Mouse (Mus musculus): Measurements from ENCODE around the gene Hif3a. TPM values are rescaled to one million over a fixed set of nuclear protein-coding genes. Genes with fewer than 3 reads are reported as not detected.
A peak's percentile ranks its signal among the peaks of the same experiment; 100 is the strongest.

Hif3a gene
- total and polyA plus RNA-seq, 3 experiments, result 0.05 to 0.49 (median 0.08) TPM

- no peaks in the 10 kb centered on the region for H3K27me3 ChIP-seq (replicated peaks)
- peak; percentile 54 for DNase-seq (ENCODE audit: extremely low read depth)
- H3K27ac ChIP-seq (ENCODE audit: insufficient read depth, low read depth), result no peak overlapping the region
- peak overlapping the region; percentile 64 for H3K4me2 ChIP-seq (ENCODE audit: insufficient read depth, low read depth, poor library complexity, severe bottlenecking)
- H3K79me2 ChIP-seq (replicated peaks; ENCODE audit: control insufficient read depth, extremely low read depth, insufficient read depth, poor library complexity, severe bottlenecking), result no peaks in the 10 kb centered on the region
- no peaks in the 10 kb centered on the region for H3K36me3 ChIP-seq (replicated peaks in 1 of 2; ENCODE audit: control insufficient read depth in 1 of 2, insufficient read depth in 1 of 2, low read length in 1 of 2)
- H3K9ac ChIP-seq (ENCODE audit: insufficient read depth, low read depth), result no peak overlapping the region; the same call in 1 of the 2 replicates
- H3K4me1 ChIP-seq (ENCODE audit: control insufficient read depth in 1 of 2, insufficient read depth in 2 of 2), result peaks cover 3 to 16% of the 10 kb centered on the region in 2 experiments; a peak in 3 of 4 replicates
- no peak for TF ChIP-seq ZKSCAN1 (IDR thresholded peaks at IDR 0.05; ENCODE audit: borderline replicate concordance, low read depth, low read length)
- TF ChIP-seq RAD21 (IDR thresholded peaks at IDR 0.05; ENCODE audit: low read depth, low read length), result peak; percentile 32
- TF ChIP-seq BHLHE40 (IDR thresholded peaks at IDR 0.05; ENCODE audit: low read depth, low read length), result no peak
- TF ChIP-seq MAX (IDR thresholded peaks at IDR 0.05; ENCODE audit: low read length), result no peak
- TF ChIP-seq TCF12 (IDR thresholded peaks at IDR 0.05; ENCODE audit: low read depth, low read length), result peak; percentile 40; the same call in 1 of the 2 replicates
- TF ChIP-seq SMC3 (IDR thresholded peaks at IDR 0.05; ENCODE audit: low read depth, low read length), result peak; percentile 56
- TF ChIP-seq MAZ (IDR thresholded peaks at IDR 0.05; ENCODE audit: low read depth, low read length), result 0 out of 2 replicates have a peak, but pooled peaks have one; percentile 25
- TF ChIP-seq IRF4 (IDR thresholded peaks at IDR 0.05; ENCODE audit: low read depth, low read length), result peak; percentile 43; the same call in 1 of the 2 replicates
- no peak for TF ChIP-seq POLR2A (IDR thresholded peaks at IDR 0.05; ENCODE audit: low read depth, low read length)
- TF ChIP-seq CTCF (conservative IDR thresholded peaks at IDR 0.05 in 1 of 2, IDR thresholded peaks at IDR 0.05 in 1 of 2; ENCODE audit: low read depth in 2 of 2, low read length in 2 of 2), result peak; percentile 45 to 80
- H3K4me3 ChIP-seq (replicated peaks in 1 of 3; ENCODE audit: low read depth in 2 of 3, low read length in 2 of 3, poor library complexity in 1 of 3), result no peak overlapping the region
- peaks cover 7% of the 10 kb centered on the region for H3K9me3 ChIP-seq (replicated peaks; ENCODE audit: low read length)
- dilution Hi-C loops (cut with MboI; ENCODE audit: extremely low pct_ligation_motif_present, extremely low pct_unique_long_range_greater_than_20kb, low sequenced_read_pairs), result no loop called here
- in situ Hi-C loops (cut with MboI; ENCODE audit: low pct_ligation_motif_present, low pct_unique_long_range_greater_than_20kb, low sequenced_read_pairs), result no loop called here
Measured at GRCm38 (mm10) chr7:17050933-17051594, 11.2 kb downstream of the Hif3a start.

GRCm38 (mm10) chr7:17050491-17050890 lies 11.7 kb downstream of the Hif3a start:
- dilution Hi-C loops (cut with MboI; ENCODE audit: extremely low pct_ligation_motif_present, extremely low pct_unique_long_range_greater_than_20kb, low sequenced_read_pairs), result no loop called here
- Histone ChIP-seq H3K27me3 (replicated peaks) (no peaks in the 10 kb centered on the region), H3K27ac (ENCODE audit: insufficient read depth, low read depth) (no peak overlapping the region), H3K9ac (ENCODE audit: insufficient read depth, low read depth) (no peak overlapping the region), H3K4me1 (ENCODE audit: control insufficient read depth in 1 of 2, insufficient read depth in 2 of 2) (peaks cover 3 to 16% of the 10 kb centered on the region in 2 experiments; a peak in 3 of 4 replicates), H3K79me2 (replicated peaks; ENCODE audit: control insufficient read depth, extremely low read depth, insufficient read depth, poor library complexity, severe bottlenecking) (no peaks in the 10 kb centered on the region), H3K36me3 (replicated peaks in 1 of 2; ENCODE audit: control insufficient read depth in 1 of 2, insufficient read depth in 1 of 2, low read length in 1 of 2) (no peaks in the 10 kb centered on the region), H3K9me3 (replicated peaks; ENCODE audit: low read length) (peaks cover 7% of the 10 kb centered on the region), H3K4me3 (replicated peaks in 1 of 3; ENCODE audit: low read depth in 2 of 3, low read length in 2 of 3, poor library complexity in 1 of 3) (no peak overlapping the region), H3K4me2 (ENCODE audit: insufficient read depth, low read depth, poor library complexity, severe bottlenecking) (no peak overlapping the region)
- TF ChIP-seq ZC3H11A (IDR thresholded peaks at IDR 0.05; ENCODE audit: low read depth, low read length), result no peak
- no peak for TF ChIP-seq IRF4 (IDR thresholded peaks at IDR 0.05; ENCODE audit: low read depth, low read length)
- no peak for TF ChIP-seq ELF1 (IDR thresholded peaks at IDR 0.05; ENCODE audit: low read depth, low read length)
- no peak for TF ChIP-seq ZNF384 (IDR thresholded peaks at IDR 0.05; ENCODE audit: low read depth, low read length)
- no peak for TF ChIP-seq SIN3A (IDR thresholded peaks at IDR 0.05; ENCODE audit: low read length)
- TF ChIP-seq ZKSCAN1 (IDR thresholded peaks at IDR 0.05; ENCODE audit: borderline replicate concordance, low read depth, low read length), result no peak
- TF ChIP-seq E2F4 (IDR thresholded peaks at IDR 0.05; ENCODE audit: insufficient replicate concordance, low read depth, low read length), result no peak
- no peak for TF ChIP-seq CTCF (conservative IDR thresholded peaks at IDR 0.05 in 1 of 2, IDR thresholded peaks at IDR 0.05 in 1 of 2; ENCODE audit: low read depth in 2 of 2, low read length in 2 of 2)
- TF ChIP-seq NRF1 (IDR thresholded peaks at IDR 0.05; ENCODE audit: low read depth, low read length), result no peak
- TF ChIP-seq MEF2A (IDR thresholded peaks at IDR 0.05; ENCODE audit: borderline replicate concordance, low read depth, low read length), result no peak
- no peak for TF ChIP-seq MYC (IDR thresholded peaks at IDR 0.05; ENCODE audit: low read depth, low read length)
- in situ Hi-C loops (cut with MboI; ENCODE audit: low pct_ligation_motif_present, low pct_unique_long_range_greater_than_20kb, low sequenced_read_pairs), result no loop called here
- no peak for DNase-seq (ENCODE audit: extremely low read depth)

Data from CH12.LX (cell line).